Mouse (Mus musculus): ENCODE measurements at regions not wholly inside any gene's neighbourhood (a gene's known extent, or its start where the extent isn't known, plus 50 kb on each side); places are given as distances from the start of the nearest gene placed in this dataset.

- no peak overlapping the region for H3K4me2 ChIP-seq (replicated peaks; ENCODE audit: low read depth, low read length)
- no peaks in the 10 kb centered on the region for H3K36me3 ChIP-seq (ENCODE audit: control insufficient read depth, insufficient read depth, low read length)
- peak; percentile 33; the same call in 1 of the 2 replicates for ATAC-seq (ENCODE audit: insufficient number of reproducible peaks, insufficient read depth, low FRiP score, low read depth)
- WGBS = 10% methylated on average over 3 of the region's 3 CpGs
- no peaks in the 10 kb centered on the region for H3K9me3 ChIP-seq (ENCODE audit: control insufficient read depth, low read depth, low read length)
- no peak overlapping the region for H3K27ac ChIP-seq (ENCODE audit: low read length)
- no peak overlapping the region for H3K4me3 ChIP-seq (ENCODE audit: low read depth, low read length)
- H3K27me3 ChIP-seq (ENCODE audit: control insufficient read depth, insufficient read depth, low read length) = no peaks in the 10 kb centered on the region
- H3K4me1 ChIP-seq (ENCODE audit: control insufficient read depth, insufficient read depth, low read length) = 0 out of 2 replicates have a peak, but pooled peaks cover 9% of the 10 kb centered on the region
- no peak overlapping the region for H3K9ac ChIP-seq (replicated peaks; ENCODE audit: low read depth, low read length)
These were observed 177.7 kb downstream of the Npr3 start for GRCm38 (mm10) chr15:11729381-11729780.

- ATAC-seq (ENCODE audit: insufficient number of reproducible peaks, insufficient read depth, low FRiP score, low read depth) = no peak
- no peak overlapping the region for H3K27ac ChIP-seq (ENCODE audit: low read length)
- H3K4me2 ChIP-seq (replicated peaks; ENCODE audit: low read depth, low read length) = no peak overlapping the region
- no peak overlapping the region for H3K4me3 ChIP-seq (ENCODE audit: low read depth, low read length)
- H3K27me3 ChIP-seq (ENCODE audit: control insufficient read depth, insufficient read depth, low read length) = no peaks in the 10 kb centered on the region
- no peaks in the 10 kb centered on the region for H3K36me3 ChIP-seq (ENCODE audit: control insufficient read depth, insufficient read depth, low read length)
- 68% methylated on average over 10 of the region's 10 CpGs for WGBS
- H3K9me3 ChIP-seq (ENCODE audit: control insufficient read depth, low read depth, low read length) = no peaks in the 10 kb centered on the region
- H3K9ac ChIP-seq (replicated peaks; ENCODE audit: low read depth, low read length) = no peak overlapping the region
- 0 out of 2 replicates have a peak, but pooled peaks cover 9% of the 10 kb centered on the region for H3K4me1 ChIP-seq (ENCODE audit: control insufficient read depth, insufficient read depth, low read length)
These were observed 181.2 kb downstream of the Npr3 start for GRCm38 (mm10) chr15:11725620-11726530.

- H3K36me3 ChIP-seq (ENCODE audit: control insufficient read depth, insufficient read depth, low read length) = no peaks in the 10 kb centered on the region
- H3K4me3 ChIP-seq (ENCODE audit: low read depth, low read length) = no peak overlapping the region
- H3K27me3 ChIP-seq (ENCODE audit: control insufficient read depth, insufficient read depth, low read length) = no peaks in the 10 kb centered on the region
- H3K27ac ChIP-seq (ENCODE audit: low read length) = no peak overlapping the region
- no peaks in the 10 kb centered on the region for H3K4me1 ChIP-seq (ENCODE audit: control insufficient read depth, insufficient read depth, low read length)
- no peaks in the 10 kb centered on the region for H3K9me3 ChIP-seq (ENCODE audit: control insufficient read depth, low read depth, low read length)
- H3K9ac ChIP-seq (replicated peaks; ENCODE audit: low read depth, low read length) = no peak overlapping the region
- 37% methylated on average over 4 of the region's 4 CpGs for WGBS
- H3K4me2 ChIP-seq (replicated peaks; ENCODE audit: low read depth, low read length) = no peak overlapping the region
- no peak for ATAC-seq (ENCODE audit: insufficient number of reproducible peaks, insufficient read depth, low FRiP score, low read depth)
These were observed 186.4 kb downstream of the Npr3 start for GRCm38 (mm10) chr15:11720645-11721044.

GRCm38 (mm10) chr15:11716168-11716842 is 190.8 kb downstream of the Npr3 start:
- H3K9me3 ChIP-seq (ENCODE audit: control insufficient read depth, low read depth, low read length) = no peaks in the 10 kb centered on the region
- H3K4me1 ChIP-seq (ENCODE audit: control insufficient read depth, insufficient read depth, low read length) = no peaks in the 10 kb centered on the region
- H3K4me3 ChIP-seq (ENCODE audit: low read depth, low read length) = no peak overlapping the region
- H3K36me3 ChIP-seq (ENCODE audit: control insufficient read depth, insufficient read depth, low read length) = no peaks in the 10 kb centered on the region
- ATAC-seq (ENCODE audit: insufficient number of reproducible peaks, insufficient read depth, low FRiP score, low read depth) = no peak
- no peak overlapping the region for H3K9ac ChIP-seq (replicated peaks; ENCODE audit: low read depth, low read length)
- H3K27ac ChIP-seq (ENCODE audit: low read length) = no peak overlapping the region
- no peak overlapping the region for H3K4me2 ChIP-seq (replicated peaks; ENCODE audit: low read depth, low read length)
- 91% methylated on average over 11 of the region's 11 CpGs for WGBS
- H3K27me3 ChIP-seq (ENCODE audit: control insufficient read depth, insufficient read depth, low read length) = no peaks in the 10 kb centered on the region

GRCm38 (mm10) chr15:11712481-11713274 is 194.4 kb downstream of the Npr3 start:
- no peak for ATAC-seq (ENCODE audit: insufficient number of reproducible peaks, insufficient read depth, low FRiP score, low read depth)
- Histone ChIP-seq H3K4me2 (replicated peaks; ENCODE audit: low read depth, low read length) (no peak overlapping the region), H3K36me3 (ENCODE audit: control insufficient read depth, insufficient read depth, low read length) (no peaks in the 10 kb centered on the region), H3K4me3 (ENCODE audit: low read depth, low read length) (no peak overlapping the region), H3K9me3 (ENCODE audit: control insufficient read depth, low read depth, low read length) (no peaks in the 10 kb centered on the region), H3K27me3 (ENCODE audit: control insufficient read depth, insufficient read depth, low read length) (no peaks in the 10 kb centered on the region), H3K4me1 (ENCODE audit: control insufficient read depth, insufficient read depth, low read length) (no peaks in the 10 kb centered on the region), H3K27ac (ENCODE audit: low read length) (no peak overlapping the region), H3K9ac (replicated peaks; ENCODE audit: low read depth, low read length) (no peak overlapping the region)
- 51% methylated on average over 16 of the region's 16 CpGs for WGBS

GRCm38 (mm10) chr15:11701246-11701645 is 205.8 kb downstream of the Npr3 start:
- no peaks in the 10 kb centered on the region for H3K4me1 ChIP-seq (ENCODE audit: control insufficient read depth, insufficient read depth, low read length)
- no peaks in the 10 kb centered on the region for H3K36me3 ChIP-seq (ENCODE audit: control insufficient read depth, insufficient read depth, low read length)
- 80% methylated on average over 6 of the region's 6 CpGs for WGBS
- no peak overlapping the region for H3K27ac ChIP-seq (ENCODE audit: low read length)
- no peak for ATAC-seq (ENCODE audit: insufficient number of reproducible peaks, insufficient read depth, low FRiP score, low read depth)
- H3K9ac ChIP-seq (replicated peaks; ENCODE audit: low read depth, low read length) = no peak overlapping the region
- H3K27me3 ChIP-seq (ENCODE audit: control insufficient read depth, insufficient read depth, low read length) = no peaks in the 10 kb centered on the region
- H3K4me2 ChIP-seq (replicated peaks; ENCODE audit: low read depth, low read length) = no peak overlapping the region
- no peaks in the 10 kb centered on the region for H3K9me3 ChIP-seq (ENCODE audit: control insufficient read depth, low read depth, low read length)
- H3K4me3 ChIP-seq (ENCODE audit: low read depth, low read length) = no peak overlapping the region

- Histone ChIP-seq H3K9me3 (ENCODE audit: control insufficient read depth, low read depth, low read length) (no peaks in the 10 kb centered on the region), H3K9ac (replicated peaks; ENCODE audit: low read depth, low read length) (no peak overlapping the region), H3K27ac (ENCODE audit: low read length) (no peak overlapping the region), H3K4me3 (ENCODE audit: low read depth, low read length) (no peak overlapping the region), H3K4me2 (replicated peaks; ENCODE audit: low read depth, low read length) (no peak overlapping the region), H3K36me3 (ENCODE audit: control insufficient read depth, insufficient read depth, low read length) (no peaks in the 10 kb centered on the region), H3K4me1 (ENCODE audit: control insufficient read depth, insufficient read depth, low read length) (no peaks in the 10 kb centered on the region), H3K27me3 (ENCODE audit: control insufficient read depth, insufficient read depth, low read length) (no peaks in the 10 kb centered on the region)
- WGBS = 87% methylated on average over 3 of the region's 3 CpGs
- ATAC-seq (ENCODE audit: insufficient number of reproducible peaks, insufficient read depth, low FRiP score, low read depth) = no peak
These were observed 207.2 kb downstream of the Npr3 start for GRCm38 (mm10) chr15:11699929-11700328.

GRCm38 (mm10) chr15:11697060-11697459 is 210.0 kb downstream of the Npr3 start:
- no peak overlapping the region for H3K9ac ChIP-seq (replicated peaks; ENCODE audit: low read depth, low read length)
- no peaks in the 10 kb centered on the region for H3K4me1 ChIP-seq (ENCODE audit: control insufficient read depth, insufficient read depth, low read length)
- no peak for ATAC-seq (ENCODE audit: insufficient number of reproducible peaks, insufficient read depth, low FRiP score, low read depth)
- no peaks in the 10 kb centered on the region for H3K9me3 ChIP-seq (ENCODE audit: control insufficient read depth, low read depth, low read length)
- 54% methylated on average over 3 of the region's 3 CpGs for WGBS
- no peaks in the 10 kb centered on the region for H3K36me3 ChIP-seq (ENCODE audit: control insufficient read depth, insufficient read depth, low read length)
- no peak overlapping the region for H3K27ac ChIP-seq (ENCODE audit: low read length)
- no peaks in the 10 kb centered on the region for H3K27me3 ChIP-seq (ENCODE audit: control insufficient read depth, insufficient read depth, low read length)
- H3K4me2 ChIP-seq (replicated peaks; ENCODE audit: low read depth, low read length) = no peak overlapping the region
- H3K4me3 ChIP-seq (ENCODE audit: low read depth, low read length) = no peak overlapping the region
